Mouse (Mus musculus) neural tube, embryonic 11.5 days (tissue): ENCODE data around the gene Pafah1b2. TPM values are rescaled to one million over a fixed set of nuclear protein-coding genes. Genes with fewer than 3 reads are reported as not detected.

Experiments
- ATAC-seq: fragments of 200-750 bp; cut with Nextera tagmentation; 2 replicates; pipeline ENCODE4 v1.8.0; 2017; ENCODE audit warnings: moderate number of reproducible peaks, mild to moderate bottlenecking, moderate TSS enrichment, moderate library complexity; ENCODE audit not compliant: insufficient read depth, low FRiP score, low TSS enrichment
- DNase-seq: peaks from one replicate; pipeline ENCODE4 v3.0.0-alpha.2; 2015; ENCODE audit warnings: low spot score
- H3K27ac ChIP-seq: fragments of 300-500 bp; sonication (generic); 2 replicates; pipeline ENCODE4 v1.5.1; 2014; ENCODE audit warnings: low read depth, mild to moderate bottlenecking, low read length
- H3K27me3 ChIP-seq: fragments of 300-500 bp; sonication (generic); 2 replicates; pipeline ENCODE4 v1.6.1; 2014; ENCODE audit warnings: mild to moderate bottlenecking, low read length, mixed read lengths; ENCODE audit not compliant: control insufficient read depth, insufficient read depth
- H3K36me3 ChIP-seq: fragments of 300-500 bp; sonication (generic); 2 replicates; pipeline ENCODE4 v1.6.1; 2014; ENCODE audit warnings: mild to moderate bottlenecking, low read length, moderate library complexity, mixed read lengths; ENCODE audit not compliant: control insufficient read depth, insufficient read depth
- H3K4me1 ChIP-seq: fragments of 300-500 bp; sonication (generic); 2 replicates; pipeline ENCODE4 v1.6.1; 2014; ENCODE audit warnings: low read length, mixed read lengths; ENCODE audit not compliant: control insufficient read depth, insufficient read depth
- H3K4me2 ChIP-seq: fragments of 300-500 bp; sonication (generic); 2 replicates; pipeline ENCODE4 v1.6.1; 2014; ENCODE audit warnings: low read depth, mild to moderate bottlenecking, moderate library complexity
- H3K4me3 ChIP-seq: fragments of 300-500 bp; sonication (generic); 2 replicates; pipeline ENCODE4 v1.5.1; 2014; ENCODE audit warnings: low read depth, low read length
- H3K9ac ChIP-seq: fragments of 300-500 bp; sonication (generic); 2 replicates; pipeline ENCODE4 v1.6.1; 2014; ENCODE audit warnings: mild to moderate bottlenecking, low read length
- H3K9me3 ChIP-seq: fragments of 300-500 bp; sonication (generic); 2 replicates; pipeline ENCODE4 v1.6.1; 2016; ENCODE audit warnings: low read length; ENCODE audit not compliant: control insufficient read depth
- WGBS: fragments of 180-500 bp; shearing (Covaris S2); extraction: QIAGEN DNeasy Blood & Tissue Kit; methylation state at CpG from one replicate; pipeline ENCODE4 v1.1.7; 2014; 5-methylcytosine and 5-hydroxymethylcytosine counted together
- polyA plus RNA-seq: library from polyadenylated mRNA; unstranded; fragments of >200 nt; fragmentation: Nextera tagmentation; extraction: Ambion mirVana; gene quantifications from 2 replicates; pipeline ENCODE4 v1.2.1, GENCODE M21; 2014

Gene Pafah1b2
- polyA plus RNA-seq, 1 experiment from 2014 or later, result 283 TPM

DNA sequence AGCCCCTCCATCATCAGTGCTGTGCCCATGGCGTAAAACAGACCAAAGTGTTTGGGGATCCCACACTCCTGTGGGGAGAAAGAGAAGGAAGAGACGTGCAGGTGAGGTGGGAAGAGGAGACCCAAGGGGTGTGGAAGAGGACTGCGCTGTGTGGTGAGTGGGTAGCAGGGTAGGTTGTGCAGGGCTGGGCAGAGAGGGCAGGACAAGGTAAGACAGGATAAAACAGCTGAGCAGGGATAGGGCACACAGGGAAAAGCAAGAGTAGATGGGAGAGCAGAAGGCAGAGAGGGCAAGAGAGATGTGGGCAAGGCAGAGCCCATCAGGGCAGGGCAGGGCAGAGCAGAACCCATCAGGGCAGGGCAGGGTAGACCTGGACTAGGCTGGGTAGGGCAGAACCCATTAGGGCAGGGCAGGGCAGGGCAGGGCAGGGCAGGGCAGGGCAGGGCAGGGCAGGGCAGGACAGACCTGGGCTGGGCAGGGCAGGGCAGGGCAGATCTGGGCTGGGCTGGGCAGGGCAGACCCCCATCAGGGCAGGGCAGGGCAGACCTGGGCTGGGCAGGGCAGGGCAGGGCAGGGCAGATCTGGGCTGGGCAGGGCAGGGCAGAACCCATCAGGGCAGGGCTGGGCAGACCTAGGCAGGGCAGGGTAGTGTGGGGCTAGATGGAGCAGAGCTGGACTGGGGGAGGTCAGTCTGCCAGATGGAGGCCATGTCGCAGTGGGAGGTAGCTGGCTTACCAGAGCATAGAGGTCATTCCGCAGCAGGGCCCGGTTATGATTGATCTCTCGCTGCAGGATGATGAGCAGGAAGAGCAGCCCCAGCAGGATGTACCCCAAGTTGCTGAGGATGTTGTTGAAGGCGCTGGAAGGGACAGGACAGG lies 68.6 kb downstream of the Pafah1b2 start:
- H3K9me3 ChIP-seq, result no peaks in the 10 kb centered on the region
- WGBS, result 96% methylated on average over 8 of the region's 8 CpGs
- no peaks in the 10 kb centered on the region for H3K27me3 ChIP-seq
- H3K4me2 ChIP-seq, result no peak overlapping the region
- H3K36me3 ChIP-seq, result peaks cover 11% of the 10 kb centered on the region
- H3K9ac ChIP-seq, result no peak overlapping the region
- DNase-seq, result no peak
- no peak overlapping the region for H3K4me3 ChIP-seq
- no peak overlapping the region for H3K27ac ChIP-seq
- no peaks in the 10 kb centered on the region for H3K4me1 ChIP-seq
- no peak for ATAC-seq

DNA sequence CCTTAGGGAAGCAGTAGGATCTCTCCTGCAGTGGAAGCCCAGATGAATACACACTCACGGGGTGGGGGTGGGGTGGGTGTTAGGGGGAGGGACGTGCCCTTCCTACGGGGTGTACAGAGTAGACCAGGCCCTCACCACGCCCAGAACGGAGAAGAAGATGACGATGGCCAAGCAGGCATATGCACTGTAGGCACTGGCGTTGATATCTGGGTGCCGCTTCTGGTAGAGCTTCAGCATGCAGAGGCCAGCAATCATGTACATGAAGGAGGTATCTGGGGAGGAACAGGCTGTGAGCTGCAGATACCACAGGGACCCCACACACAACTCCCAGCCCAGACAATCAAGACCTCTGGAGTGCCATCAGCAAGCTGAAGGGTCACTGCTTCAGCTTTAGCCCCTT lies 69.6 kb downstream of the Pafah1b2 start:
- no peak overlapping the region for H3K27ac ChIP-seq
- H3K9ac ChIP-seq, result no peak overlapping the region
- H3K36me3 ChIP-seq, result peaks cover 11% of the 10 kb centered on the region
- WGBS, result 92% methylated on average over 8 of the region's 8 CpGs
- no peaks in the 10 kb centered on the region for H3K4me1 ChIP-seq
- no peak for ATAC-seq
- H3K9me3 ChIP-seq, result no peaks in the 10 kb centered on the region
- H3K27me3 ChIP-seq, result no peaks in the 10 kb centered on the region
- no peak overlapping the region for H3K4me3 ChIP-seq
- no peak overlapping the region for H3K4me2 ChIP-seq
- DNase-seq, result no peak

DNA sequence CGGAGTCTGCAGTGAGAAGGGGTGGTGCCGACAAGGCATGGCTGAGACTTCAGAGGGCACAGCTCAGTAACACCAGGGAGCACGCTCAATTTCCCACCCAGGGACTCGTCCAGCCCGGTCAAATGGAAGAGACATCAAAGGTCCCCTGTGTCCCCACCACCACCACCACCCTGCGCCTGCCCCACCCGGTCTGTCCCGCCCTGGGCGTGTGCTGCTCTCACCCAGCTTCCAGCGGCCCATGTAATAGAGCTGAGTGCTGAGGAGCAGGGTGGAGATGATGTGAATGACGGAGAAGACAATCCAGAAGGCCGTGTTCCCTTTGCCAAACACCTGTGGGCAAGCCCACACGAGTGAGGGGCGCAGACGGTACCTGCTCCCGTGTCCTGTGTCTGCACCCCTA lies 70.0 kb downstream of the Pafah1b2 start:
- H3K36me3 ChIP-seq, result peaks cover 10% of the 10 kb centered on the region

DNA sequence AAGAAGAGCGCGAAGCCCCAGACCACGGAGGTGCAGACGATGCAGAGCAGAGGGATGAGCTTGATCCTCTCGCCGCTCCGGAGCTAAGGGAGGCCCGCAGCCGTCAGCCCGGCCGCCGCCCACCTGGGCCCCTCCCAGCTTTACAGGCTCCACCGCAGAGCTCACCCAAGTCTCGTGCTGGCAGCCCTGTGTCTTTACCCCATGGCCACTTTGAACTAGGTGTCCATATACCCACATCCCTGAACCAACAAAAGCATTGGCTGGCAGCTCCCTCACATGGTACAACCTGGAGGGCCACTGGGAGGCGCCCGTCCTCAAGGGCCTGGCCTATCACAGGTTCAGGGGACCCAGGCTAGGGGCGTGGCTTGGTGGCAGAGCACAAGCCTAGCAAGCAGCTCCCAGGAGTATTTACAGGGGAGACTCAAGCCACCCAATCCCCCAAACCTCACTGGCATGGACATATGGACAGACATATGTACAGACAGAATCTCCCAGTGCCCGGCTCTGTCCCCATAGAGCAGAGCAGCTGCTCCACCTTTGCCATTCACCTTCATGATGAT lies 71.1 kb downstream of the Pafah1b2 start:
- H3K4me3 ChIP-seq, result no peak overlapping the region
- WGBS, result 55% methylated on average over 18 of the region's 18 CpGs
- peak; percentile 32 for DNase-seq
- H3K9ac ChIP-seq, result no peak overlapping the region
- H3K27ac ChIP-seq, result no peak overlapping the region
- H3K4me2 ChIP-seq, result no peak overlapping the region
- H3K9me3 ChIP-seq, result no peaks in the 10 kb centered on the region
- H3K27me3 ChIP-seq, result no peaks in the 10 kb centered on the region
- ATAC-seq, result no peak
- no peaks in the 10 kb centered on the region for H3K4me1 ChIP-seq
- peaks cover 10% of the 10 kb centered on the region for H3K36me3 ChIP-seq

More for the DNA sequence above, 70.0 kb downstream of the Pafah1b2 start:
- H3K4me1 ChIP-seq, result no peaks in the 10 kb centered on the region
- H3K4me3 ChIP-seq, result no peak overlapping the region
- no peak overlapping the region for H3K27ac ChIP-seq
- no peaks in the 10 kb centered on the region for H3K9me3 ChIP-seq
- H3K4me2 ChIP-seq, result no peak overlapping the region
- DNase-seq (no peak), ATAC-seq (no peak)
- H3K9ac ChIP-seq, result no peak overlapping the region
- no peaks in the 10 kb centered on the region for H3K27me3 ChIP-seq
- 93% methylated on average over 16 of the region's 16 CpGs for WGBS

DNA sequence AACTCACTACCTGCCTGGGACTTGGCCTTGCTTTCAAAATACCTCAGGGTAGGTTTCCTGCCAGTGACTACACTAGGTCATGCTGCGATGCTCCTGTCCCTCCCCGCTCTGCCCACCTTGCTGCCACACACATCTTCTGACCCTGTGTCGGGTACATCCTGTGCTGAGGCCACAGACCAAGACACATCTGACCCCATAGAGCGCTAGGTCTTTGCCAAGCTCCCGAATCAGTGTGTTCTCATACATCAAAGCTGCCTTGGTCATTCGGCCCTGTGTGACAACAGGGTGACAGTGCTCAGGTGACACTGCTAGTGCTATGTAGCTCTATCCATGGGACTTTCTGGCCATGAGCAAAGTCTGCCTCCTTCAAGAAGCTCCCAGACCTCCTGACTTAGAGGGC lies 72.7 kb downstream of the Pafah1b2 start:
- WGBS, result 93% methylated on average over 6 of the region's 6 CpGs
- ATAC-seq (no peak), DNase-seq (no peak)
- no peaks in the 10 kb centered on the region for H3K9me3 ChIP-seq
- H3K4me1 ChIP-seq, result 0 out of 2 replicates have a peak, but pooled peaks cover 3% of the 10 kb centered on the region
- H3K4me3 ChIP-seq, result no peak overlapping the region
- peaks cover 10% of the 10 kb centered on the region for H3K36me3 ChIP-seq
- H3K27ac ChIP-seq, result no peak overlapping the region
- no peak overlapping the region for H3K9ac ChIP-seq
- H3K4me2 ChIP-seq, result no peak overlapping the region
- H3K27me3 ChIP-seq, result no peaks in the 10 kb centered on the region

DNA sequence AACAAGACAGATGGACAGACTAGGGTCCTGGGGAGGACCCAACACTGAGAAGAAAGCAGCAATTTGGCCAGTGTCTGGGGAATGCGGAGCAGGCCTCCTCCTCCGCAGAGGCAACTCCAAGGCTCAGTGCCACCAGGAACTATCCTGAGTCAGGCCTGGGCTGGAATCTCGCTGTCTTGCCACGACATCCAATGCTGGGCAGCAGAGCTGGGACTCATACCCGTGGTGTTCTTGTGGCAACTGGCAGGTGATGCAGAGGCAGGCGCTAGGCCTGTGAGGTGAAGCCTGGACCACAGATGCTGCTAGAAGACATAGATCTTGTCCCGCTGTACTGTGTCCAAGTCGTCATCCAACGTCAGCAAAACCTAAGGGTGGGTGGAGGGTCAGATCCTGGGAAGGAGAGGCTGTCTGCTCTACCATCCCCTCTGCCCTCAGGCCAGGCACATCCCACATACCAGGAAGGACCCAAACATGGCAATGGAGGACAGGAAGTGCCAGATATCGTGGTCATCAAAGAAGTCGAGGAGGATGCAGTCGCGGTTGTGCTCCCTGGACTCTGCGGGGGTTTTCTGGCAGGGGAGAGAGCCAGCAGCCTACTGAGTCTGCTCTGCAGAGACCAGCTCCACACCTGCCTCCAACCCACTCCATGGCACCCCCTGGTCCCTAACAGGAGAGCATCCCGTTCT lies 73.4 kb downstream of the Pafah1b2 start:
- Histone ChIP-seq H3K9ac (no peak overlapping the region), H3K9me3 (no peaks in the 10 kb centered on the region), H3K27me3 (no peaks in the 10 kb centered on the region), H3K4me2 (no peak overlapping the region), H3K4me1 (0 out of 2 replicates have a peak, but pooled peaks cover 3% of the 10 kb centered on the region), H3K4me3 (no peak overlapping the region), H3K36me3 (peaks cover 5% of the 10 kb centered on the region), H3K27ac (no peak overlapping the region)
- no peak for ATAC-seq
- no peak for DNase-seq
- WGBS, result 87% methylated on average over 15 of the region's 15 CpGs

DNA sequence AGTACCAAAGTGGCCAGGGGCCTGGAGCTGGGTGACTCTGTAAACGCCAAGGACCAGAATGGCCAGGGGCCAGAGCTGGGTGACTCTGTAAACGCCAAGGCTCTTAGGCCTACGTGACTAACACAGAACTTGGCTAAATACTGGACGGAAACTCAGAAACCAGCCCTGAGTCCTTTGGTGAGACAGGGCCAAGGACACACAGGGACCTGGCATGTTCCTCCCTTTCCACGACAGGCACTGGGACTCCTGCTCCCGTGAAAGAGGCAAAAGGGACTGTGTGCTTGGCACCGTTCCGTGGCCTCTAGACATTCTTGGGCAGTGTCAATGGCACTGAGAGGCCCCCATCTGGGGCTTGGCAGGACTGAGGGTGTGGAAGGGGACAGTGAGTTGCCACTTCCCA lies 74.4 kb downstream of the Pafah1b2 start:
- ATAC-seq, result no peak
- Histone ChIP-seq H3K4me3 (no peak overlapping the region), H3K36me3 (peaks cover 5% of the 10 kb centered on the region), H3K27ac (no peak overlapping the region), H3K4me1 (0 out of 2 replicates have a peak, but pooled peaks cover 3% of the 10 kb centered on the region), H3K9ac (no peak overlapping the region), H3K27me3 (no peaks in the 10 kb centered on the region), H3K4me2 (no peak overlapping the region), H3K9me3 (no peaks in the 10 kb centered on the region)
- no peak for DNase-seq
- 88% methylated on average over 8 of the region's 8 CpGs for WGBS

DNA sequence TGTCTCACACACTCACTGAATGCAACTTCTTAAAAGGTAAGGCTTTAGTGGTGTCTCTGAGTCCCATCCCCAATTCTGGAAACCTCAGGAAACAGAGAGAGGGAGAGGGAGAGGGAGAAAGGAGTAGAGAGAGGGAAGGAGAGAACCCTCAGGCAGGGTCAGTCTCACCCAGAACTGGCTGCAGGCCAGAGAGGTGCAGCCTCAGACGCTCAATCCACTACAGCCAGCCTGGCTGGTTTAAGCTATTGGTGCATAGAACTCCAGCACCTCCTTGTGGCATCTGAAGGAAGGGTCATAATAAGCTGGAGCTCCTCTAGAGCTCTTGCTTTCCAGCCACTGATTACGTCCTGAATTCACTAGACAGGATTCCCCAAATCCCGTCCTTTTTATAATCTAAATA lies 75.6 kb downstream of the Pafah1b2 start:
- Histone ChIP-seq H3K36me3 (peaks cover 2% of the 10 kb centered on the region; the same call in 1 of the 2 replicates), H3K4me1 (0 out of 2 replicates have a peak, but pooled peaks cover 3% of the 10 kb centered on the region), H3K27me3 (no peaks in the 10 kb centered on the region), H3K9me3 (no peaks in the 10 kb centered on the region), H3K4me3 (no peak overlapping the region), H3K9ac (no peak overlapping the region), H3K27ac (no peak overlapping the region), H3K4me2 (no peak overlapping the region)
- ATAC-seq, result no peak
- DNase-seq, result peak; percentile 59
- 35% methylated on average over 3 of the region's 3 CpGs for WGBS
